Mouse (Mus musculus) G1E (cell line): ENCODE data around the gene Proser3. TPM values are rescaled to one million over a fixed set of nuclear protein-coding genes. Genes with fewer than 3 reads are reported as not detected.

Experiments used
- ATAC-seq: 2 replicates; pipeline ENCODE4 v1.8.0; 2016; ENCODE audit warnings: mild to moderate bottlenecking; ENCODE audit not compliant: insufficient number of reproducible peaks, poor library complexity, low FRiP score, severe bottlenecking; ENCODE audit errors: extremely low read depth
- DNase-seq: peaks from one replicate; pipeline ENCODE4 v3.0.0; 2012; ENCODE audit warnings: low spot score
- H3K27me3 ChIP-seq: 2 replicates; pipeline ENCODE4 v1.6.1; 2012; ENCODE audit warnings: mild to moderate bottlenecking, low read length, inconsistent platforms; ENCODE audit not compliant: insufficient read depth
- H3K36me3 ChIP-seq: replicated peaks from 2 replicates; pipeline ENCODE3; 2012; ENCODE audit warnings: mild to moderate bottlenecking, inconsistent platforms
- H3K4me1 ChIP-seq: 2 replicates; pipeline ENCODE4 v1.6.1; 2012; ENCODE audit warnings: low read depth, low read length, inconsistent platforms, mixed read lengths; ENCODE audit not compliant: insufficient read depth
- H3K4me3 ChIP-seq: 2 replicates; pipeline ENCODE4 v1.5.1; 2012; ENCODE audit warnings: low read depth, mild to moderate bottlenecking, inconsistent platforms, low read length, moderate library complexity, mixed read lengths
- H3K9me3 ChIP-seq: replicated peaks from 2 replicates; pipeline ENCODE4 v1.6.1; 2012; ENCODE audit warnings: inconsistent platforms
- CTCF ChIP-seq: IDR thresholded peaks from 2 replicates; pipeline ENCODE4 v1.5.1; 2012; ENCODE audit warnings: low read depth, low read length, inconsistent platforms, mixed read lengths
- GATA1 ChIP-seq: IDR thresholded peaks from 2 replicates; pipeline ENCODE4 v1.6.1; 2012; ENCODE audit warnings: borderline replicate concordance, low read length, inconsistent platforms, mixed read lengths
- GATA2 ChIP-seq: IDR thresholded peaks from 2 replicates; pipeline ENCODE4 v1.6.1; 2012; ENCODE audit warnings: low read depth, low read length, inconsistent platforms, borderline replicate concordance
- POLR2AphosphoS5 ChIP-seq: IDR thresholded peaks from 2 replicates; pipeline ENCODE4 v1.6.1; 2012; ENCODE audit warnings: low read depth, low read length, inconsistent platforms; ENCODE audit not compliant: insufficient replicate concordance
- TAL1 ChIP-seq: conservative IDR thresholded peaks from 2 replicates; pipeline ENCODE4 v1.6.1; 2012; ENCODE audit warnings: low read depth, low read length, inconsistent platforms, mixed read lengths
- polyA plus RNA-seq: library from polyadenylated mRNA; stranded (reverse); fragments of >175 nt; gene quantifications from 2 replicates; pipeline ENCODE4 v1.2.3, GENCODE M21; 2012
- total RNA-seq, 2 experiments: library from RNA; stranded (forward) in 1 of 2; stranded (reverse) in 1 of 2; fragments of 200-1000 nt in 1 of 2; fragments of >200 nt in 1 of 2; fragmentation: Nextera tagmentation in 1 of 2; gene quantifications; 2 replicates each; pipeline ENCODE4 v1.2.3; 2014 to 2017

Gene Proser3
- total RNA-seq (2014; fragmentation: Nextera tagmentation) (18.6 and 20.2 TPM in 2 replicates), total RNA-seq (2017) (4.2 and 7.4 TPM in 2 replicates), polyA plus RNA-seq (19.7 and 20.5 TPM in 2 replicates)

DNA sequence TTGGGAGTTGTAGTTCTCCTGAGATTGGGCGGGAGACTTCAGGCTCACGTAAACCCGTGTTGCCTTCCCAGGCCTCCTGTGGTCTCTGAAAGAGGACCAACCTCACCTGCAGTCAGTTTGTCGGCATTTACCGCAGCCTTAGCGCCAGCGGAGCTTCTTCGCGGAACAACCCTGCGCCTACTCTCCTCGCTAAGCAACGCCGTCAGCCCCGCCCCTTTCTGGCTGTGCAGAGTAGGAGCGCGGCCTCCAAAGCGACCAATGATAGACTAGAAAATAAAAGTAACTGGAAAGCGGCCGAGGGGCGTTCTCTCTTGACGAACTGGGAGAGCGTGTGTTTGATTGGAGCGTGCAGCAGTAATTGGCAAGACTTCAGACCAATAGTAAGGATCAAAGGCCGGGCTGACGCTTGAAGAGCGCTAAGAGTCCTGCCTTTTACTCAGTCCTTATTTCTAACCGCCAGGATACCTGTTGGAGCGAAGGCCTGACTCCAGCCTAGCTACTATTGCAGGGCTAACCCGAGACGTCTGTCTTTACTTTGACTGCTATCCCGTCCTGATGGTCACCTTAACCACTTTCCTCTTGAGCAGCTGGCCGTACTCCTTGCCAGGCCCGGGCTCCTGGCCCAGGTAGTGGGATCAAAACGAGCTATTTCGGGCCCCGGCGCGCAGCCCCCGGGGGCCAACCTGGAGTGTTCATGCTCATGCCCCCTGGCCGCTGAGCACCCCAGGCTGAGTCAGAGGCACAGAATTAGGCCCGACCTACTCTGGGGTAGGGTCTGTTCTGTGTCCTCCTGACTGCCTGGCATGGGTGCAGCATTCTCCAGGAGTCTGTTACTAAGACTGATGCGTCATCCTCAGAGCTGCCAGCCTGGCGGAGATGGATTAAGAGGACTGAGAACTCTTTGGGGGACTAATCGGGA lies at the start of gene Proser3, which contains the start of gene Hspb6:
TSS of gene Proser3 (minus strand) at position 198 of the 919 bp plus-strand sequence.
TSS of gene Hspb6 (plus strand) at position 77 of the 919 bp plus-strand sequence.
- Histone ChIP-seq H3K36me3 (peaks cover 70% of the 10 kb centered on the region), H3K4me1 (peaks cover 35% of the 10 kb centered on the region), H3K27me3 (no peaks in the 10 kb centered on the region), H3K9me3 (no peaks in the 10 kb centered on the region), H3K4me3 (peak within 1 kb of the TSS; percentile 78)
- ATAC-seq (peak; percentile 94), DNase-seq (peak; percentile 96)
- TF ChIP-seq CTCF (no peak), GATA1 (no peak), TAL1 (no peak), GATA2 (no peak), POLR2AphosphoS5 (0 out of 2 replicates have a peak, but pooled peaks have one; percentile 60)

DNA sequence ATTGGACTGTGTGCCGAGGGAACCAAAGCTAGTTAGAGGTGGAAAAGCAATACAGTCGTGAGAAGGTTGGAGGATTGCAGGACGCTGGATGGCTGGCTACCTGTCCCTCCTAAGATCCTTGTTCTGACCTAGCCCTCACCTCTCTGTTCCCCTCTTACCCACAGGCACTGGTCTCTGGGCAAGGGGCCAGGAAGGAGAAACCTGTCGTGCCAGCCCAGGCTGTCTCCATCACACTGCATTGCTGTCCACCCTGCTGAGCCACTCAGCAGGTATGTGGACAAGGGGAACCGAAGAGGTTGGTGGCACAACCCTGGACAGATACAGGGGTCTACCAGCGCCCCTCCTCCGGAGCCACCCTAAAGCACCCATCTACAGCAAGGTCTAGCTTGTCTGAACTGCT lies 48.6 kb upstream of the Proser3 start:
- no peaks in the 10 kb centered on the region for H3K9me3 ChIP-seq
- no peak overlapping the region for H3K4me3 ChIP-seq
- peaks cover 14% of the 10 kb centered on the region for H3K4me1 ChIP-seq
- DNase-seq, result no peak
- peaks cover 32% of the 10 kb centered on the region for H3K27me3 ChIP-seq
- TF ChIP-seq CTCF, result no peak
- no peak for TF ChIP-seq TAL1
- ATAC-seq, result no peak
- H3K36me3 ChIP-seq, result peaks cover 12% of the 10 kb centered on the region

DNA sequence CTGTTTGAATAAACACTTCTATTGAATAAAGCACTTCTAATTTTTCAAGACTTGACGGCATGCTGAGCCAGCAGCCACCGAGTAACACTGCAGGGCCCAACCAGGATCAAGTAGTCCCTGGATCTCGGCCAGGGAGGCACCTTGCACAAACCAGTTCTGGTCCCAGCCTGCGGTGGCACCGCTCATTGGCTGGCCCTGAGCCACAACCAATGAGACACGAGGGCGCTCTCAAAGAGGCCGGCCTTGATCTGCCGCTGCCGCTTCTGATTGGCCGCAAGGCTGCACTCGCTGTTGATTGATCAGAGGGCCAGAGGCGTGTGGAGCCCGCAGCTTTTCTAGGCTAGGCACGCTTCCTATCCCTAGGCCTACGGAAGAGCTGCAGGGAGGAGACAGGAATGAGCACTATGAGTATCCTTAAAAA lies 47.8 kb upstream of the Proser3 start:
- DNase-seq, result peak; percentile 93
- Histone ChIP-seq H3K9me3 (no peaks in the 10 kb centered on the region), H3K27me3 (peaks cover 39% of the 10 kb centered on the region), H3K4me3 (peak overlapping the region; percentile 25; the same call in 1 of the 2 replicates), H3K4me1 (peaks cover 14% of the 10 kb centered on the region), H3K36me3 (peaks cover 10% of the 10 kb centered on the region)
- ATAC-seq, result peak; percentile 96
- no peak for TF ChIP-seq GATA2
- no peak for TF ChIP-seq GATA1
- no peak for TF ChIP-seq CTCF
- no peak for TF ChIP-seq POLR2AphosphoS5
- no peak for TF ChIP-seq TAL1

DNA sequence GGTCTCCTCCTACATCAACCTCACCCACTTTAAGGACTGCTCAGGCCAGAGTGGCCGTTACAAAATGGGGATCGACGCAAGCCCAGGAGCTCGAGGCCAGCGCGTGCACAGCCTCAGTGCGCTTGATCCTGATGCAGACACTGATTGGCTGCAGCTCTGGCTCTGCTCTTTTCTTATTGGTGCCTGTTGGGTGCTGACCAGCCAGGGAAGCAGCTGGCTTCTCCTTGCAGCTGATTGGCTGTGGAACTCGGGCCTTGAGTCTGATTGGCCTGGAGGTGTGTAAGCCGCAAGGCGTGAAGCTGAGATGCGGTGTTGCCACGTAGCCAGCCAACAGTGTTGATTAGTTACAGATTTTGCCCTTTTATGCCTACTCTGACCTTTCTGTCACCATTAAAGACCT lies 46.7 kb upstream of the Proser3 start, which contains the start of gene Zbtb32:
TSS of gene Zbtb32 (minus strand) at position 124 of the 400 bp plus-strand sequence.
- peaks cover 20% of the 10 kb centered on the region for H3K4me1 ChIP-seq
- H3K4me3 ChIP-seq, result peak within 1 kb of the TSS; percentile 25; the same call in 1 of the 2 replicates
- no peak for ATAC-seq

DNA sequence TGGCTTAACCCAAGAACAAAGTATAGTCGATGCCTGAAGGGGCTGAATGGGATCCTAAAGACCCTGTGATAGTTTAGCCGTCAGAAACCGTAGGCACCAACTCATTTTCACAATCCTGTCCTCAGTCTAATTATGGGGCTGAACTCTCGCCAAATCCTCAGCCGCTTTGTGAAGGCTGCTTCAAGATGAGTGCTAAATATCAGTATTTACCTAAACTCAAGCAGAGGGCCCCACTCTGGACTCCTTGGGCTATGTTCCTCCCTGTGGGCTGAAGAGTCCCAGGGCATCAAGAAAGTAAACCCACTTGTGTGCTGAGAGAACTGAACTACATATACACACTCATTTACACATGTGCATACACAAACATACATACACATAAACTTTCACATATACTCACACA lies 44.7 kb upstream of the Proser3 start:
- TF ChIP-seq GATA1 (no peak), GATA2 (no peak), TAL1 (no peak), POLR2AphosphoS5 (no peak), CTCF (no peak)
- no peak for DNase-seq

More for the DNA sequence above, 46.7 kb upstream of the Proser3 start, which contains the start of gene Zbtb32:
- peaks cover 48% of the 10 kb centered on the region for H3K27me3 ChIP-seq
- H3K9me3 ChIP-seq, result no peaks in the 10 kb centered on the region
- DNase-seq, result no peak
- TF ChIP-seq POLR2AphosphoS5 (no peak), GATA2 (no peak), TAL1 (no peak), CTCF (no peak), GATA1 (no peak)
- peaks cover 8% of the 10 kb centered on the region for H3K36me3 ChIP-seq

DNA sequence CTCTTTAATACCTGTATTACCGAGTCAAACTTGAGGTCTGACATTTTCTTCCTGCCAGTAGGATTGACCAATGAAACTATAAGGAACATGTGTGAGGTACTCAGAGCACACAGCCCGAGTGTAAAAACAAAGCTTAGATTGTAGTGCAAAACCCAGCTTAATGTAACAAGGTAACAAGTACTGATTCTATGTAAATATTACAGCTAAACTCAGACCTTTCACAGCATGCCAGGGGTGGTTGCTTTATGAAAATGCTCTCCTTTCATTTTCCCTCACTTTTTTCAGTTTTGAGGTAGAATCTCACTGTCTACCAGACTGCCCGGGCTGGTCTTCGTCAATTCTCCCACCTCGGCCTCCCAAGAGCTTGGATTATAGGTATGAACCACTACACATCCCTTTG lies 44.0 kb upstream of the Proser3 start:
- no peak for TF ChIP-seq GATA1
- no peak for TF ChIP-seq POLR2AphosphoS5
- no peak for TF ChIP-seq TAL1
- TF ChIP-seq GATA2, result no peak
- TF ChIP-seq CTCF, result no peak

More for the DNA sequence above, 44.7 kb upstream of the Proser3 start:
- Histone ChIP-seq H3K4me3 (no peak overlapping the region), H3K9me3 (no peaks in the 10 kb centered on the region), H3K36me3 (no peaks in the 10 kb centered on the region), H3K27me3 (peaks cover 52% of the 10 kb centered on the region), H3K4me1 (peaks cover 29% of the 10 kb centered on the region)
- no peak for ATAC-seq

More for the DNA sequence above, 44.0 kb upstream of the Proser3 start:
- Histone ChIP-seq H3K4me1 (peaks cover 29% of the 10 kb centered on the region), H3K4me3 (no peak overlapping the region), H3K9me3 (no peaks in the 10 kb centered on the region), H3K27me3 (peaks cover 52% of the 10 kb centered on the region), H3K36me3 (peaks cover under 1% of the 10 kb centered on the region)
- ATAC-seq (no peak), DNase-seq (no peak)
